Mouse (Mus musculus) lung, postnatal 25 days (tissue): Measurements from ENCODE around the gene Tpk1.

Experiments used
- DNase-seq: peaks from one replicate; pipeline ENCODE4 v3.0.0; 2022; ENCODE audit warnings: low spot score

Tpk1 gene

GRCm38 (mm10) chr6:43435987-43436541, 230.0 kb downstream of the Tpk1 start:
- DNase-seq: no peak

DNA sequence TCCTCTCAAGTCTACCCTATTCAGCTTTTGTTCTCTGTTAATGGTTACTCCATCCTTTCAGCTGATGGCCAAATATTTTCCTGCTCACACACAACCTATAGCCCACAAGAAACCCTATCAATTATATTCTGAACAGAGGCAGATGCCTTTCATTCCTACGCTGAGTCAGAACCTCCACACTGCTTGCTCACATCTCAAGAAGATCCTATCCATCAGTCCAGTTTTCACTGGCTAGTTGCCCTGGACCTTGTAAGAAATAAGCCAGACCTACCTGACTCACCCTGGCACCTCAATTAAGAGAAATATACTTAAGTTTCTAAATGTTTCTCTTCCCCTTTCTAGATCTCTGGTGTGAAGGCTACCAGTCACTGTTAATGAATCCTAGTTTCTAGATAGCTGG, 231.7 kb downstream of the Tpk1 start:
- DNase-seq: no peak

GRCm38 (mm10) chr6:43424978-43425377, 241.1 kb downstream of the Tpk1 start:
- no peak for DNase-seq

DNA sequence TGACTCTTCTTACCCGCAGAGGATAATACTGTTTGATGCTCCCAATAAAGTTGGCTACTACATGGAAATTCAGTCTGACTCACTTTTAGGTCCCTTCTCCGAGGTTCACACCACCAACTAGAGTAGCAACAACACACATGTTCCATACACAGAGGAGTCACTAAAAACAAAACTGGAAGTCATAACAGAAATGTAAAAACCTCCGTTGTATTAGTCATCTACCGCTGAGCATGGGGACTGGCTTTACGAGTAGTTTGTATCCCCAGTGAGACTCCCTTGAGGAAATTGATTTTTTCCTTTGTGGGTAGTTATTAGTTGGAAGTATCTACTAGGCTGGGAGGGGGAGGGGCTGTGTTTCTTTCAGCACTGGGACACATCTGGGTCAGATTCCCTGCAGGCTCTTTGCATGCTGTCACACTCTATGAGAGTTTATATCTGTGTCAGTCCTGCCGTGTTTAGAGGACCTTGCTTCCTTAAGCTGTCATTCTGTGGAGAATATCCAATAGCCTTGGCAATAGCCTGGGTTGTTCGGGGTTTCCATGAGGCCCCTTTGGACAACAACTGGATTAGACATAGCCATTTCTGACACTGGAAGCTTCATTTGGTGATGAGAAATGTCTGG, 245.6 kb downstream of the Tpk1 start:
- no peak for DNase-seq

DNA sequence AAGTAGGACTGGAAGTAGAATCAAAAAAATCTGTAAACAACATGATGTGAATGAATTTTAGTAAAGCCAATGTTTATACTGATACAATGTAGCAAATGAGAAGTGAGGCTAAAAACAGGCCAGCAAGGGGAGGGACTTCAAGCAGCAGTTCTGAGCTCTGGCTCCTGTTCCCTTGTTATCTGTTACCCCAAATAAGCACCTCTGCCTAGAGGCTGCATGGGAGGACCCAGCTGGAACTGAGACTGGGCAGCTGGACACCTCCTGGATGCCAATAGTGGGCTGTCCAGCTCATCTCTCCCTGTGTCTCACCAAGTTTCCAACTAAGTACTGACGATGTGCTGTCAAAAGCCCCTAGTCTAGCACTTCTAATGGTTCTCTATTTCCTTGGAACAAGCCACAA, 257.1 kb downstream of the Tpk1 start:
- DNase-seq: no peak

- no peak for DNase-seq
Measured at GRCm38 (mm10) chr6:43403076-43403475, 263.0 kb downstream of the Tpk1 start.

DNA sequence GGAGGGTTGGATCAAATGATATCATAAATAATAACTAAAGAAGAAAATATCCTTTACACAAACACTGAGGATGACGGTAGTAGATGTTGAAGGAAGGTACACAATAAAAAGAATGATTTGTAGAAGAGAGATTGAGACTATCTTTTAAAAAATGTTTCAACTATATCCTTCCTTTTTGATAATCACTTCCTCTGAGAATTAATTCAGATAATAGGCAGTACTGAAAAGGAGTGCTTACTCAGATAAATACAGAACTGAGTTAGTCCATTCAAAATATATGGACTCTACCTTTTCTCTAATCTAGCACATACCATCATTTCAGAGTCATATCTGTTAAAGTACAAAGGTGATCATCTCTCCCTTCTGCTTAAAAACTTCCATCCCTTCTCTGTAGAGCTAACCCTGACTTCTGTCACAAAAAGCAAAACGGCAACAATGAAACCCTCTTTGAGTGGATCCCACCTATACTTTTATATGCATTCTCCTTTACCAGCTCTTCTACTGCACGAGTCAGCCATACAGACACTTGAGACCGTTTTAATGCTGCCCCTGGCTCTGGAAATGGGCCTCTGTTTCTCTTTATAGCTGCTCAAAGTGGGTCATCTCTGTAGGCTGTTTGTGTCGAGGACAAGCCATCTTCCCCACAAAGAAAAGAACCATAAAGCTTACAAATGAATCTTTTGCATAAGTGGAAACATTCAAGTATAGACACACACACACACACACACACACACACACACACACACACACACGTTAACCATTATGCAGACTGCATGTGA, 263.7 kb downstream of the Tpk1 start:
- no peak for DNase-seq

DNA sequence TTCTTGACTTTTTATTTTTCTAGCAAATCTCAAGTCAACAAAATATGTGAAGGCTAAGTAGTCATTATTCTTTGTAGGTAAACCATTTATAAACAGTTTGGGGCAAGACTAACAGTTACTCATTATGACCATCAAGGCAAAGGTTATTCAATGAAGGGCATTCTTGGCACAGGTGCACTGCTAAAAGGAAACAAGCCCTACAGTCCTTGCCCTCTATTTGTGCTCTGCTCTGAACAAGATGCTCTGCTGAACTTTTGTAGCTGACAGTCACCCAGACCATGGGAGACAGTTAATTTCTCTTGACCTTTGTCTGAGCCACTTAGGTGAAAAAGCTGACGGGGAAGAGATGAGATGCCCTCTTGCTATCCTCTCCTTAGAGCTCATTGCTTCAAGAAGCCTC, 269.7 kb downstream of the Tpk1 start:
- no peak for DNase-seq

DNA sequence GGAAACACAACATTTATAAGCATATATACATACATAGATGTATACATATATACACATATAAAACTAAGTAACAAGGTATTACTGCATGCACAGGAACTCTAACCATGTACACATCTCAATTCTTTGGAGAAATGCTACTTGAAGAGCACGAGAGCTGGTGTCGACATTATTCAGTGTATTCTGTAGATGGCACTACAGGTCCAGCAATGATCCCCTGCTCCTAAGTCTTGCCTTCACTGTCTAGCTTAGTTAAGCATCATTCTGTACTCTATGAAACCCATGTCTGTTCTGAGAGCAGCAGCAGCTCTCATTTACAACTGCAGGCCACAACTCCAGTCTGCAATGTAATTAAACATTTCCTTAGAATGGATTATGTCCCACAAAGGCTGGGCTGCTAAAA, 270.5 kb downstream of the Tpk1 start:
- DNase-seq: no peak

DNA sequence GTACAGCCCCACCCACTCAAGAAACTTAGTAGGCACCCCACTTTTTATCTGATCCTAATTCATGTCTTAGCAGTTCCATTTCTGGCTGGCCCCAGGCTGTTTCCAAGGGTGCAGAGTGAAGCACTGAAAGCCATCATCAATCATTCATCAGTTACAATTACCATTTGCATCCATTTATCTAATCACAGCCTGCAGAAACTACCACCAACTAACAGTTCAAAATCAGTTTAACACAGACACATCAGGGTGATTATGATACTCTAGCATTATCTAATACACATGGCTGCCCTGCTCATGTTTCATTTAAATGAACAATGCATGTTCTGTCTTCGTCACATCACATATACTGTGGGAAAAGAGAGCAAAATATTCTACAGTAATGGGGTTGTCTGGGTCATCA, 274.7 kb downstream of the Tpk1 start:
- DNase-seq: no peak

DNA sequence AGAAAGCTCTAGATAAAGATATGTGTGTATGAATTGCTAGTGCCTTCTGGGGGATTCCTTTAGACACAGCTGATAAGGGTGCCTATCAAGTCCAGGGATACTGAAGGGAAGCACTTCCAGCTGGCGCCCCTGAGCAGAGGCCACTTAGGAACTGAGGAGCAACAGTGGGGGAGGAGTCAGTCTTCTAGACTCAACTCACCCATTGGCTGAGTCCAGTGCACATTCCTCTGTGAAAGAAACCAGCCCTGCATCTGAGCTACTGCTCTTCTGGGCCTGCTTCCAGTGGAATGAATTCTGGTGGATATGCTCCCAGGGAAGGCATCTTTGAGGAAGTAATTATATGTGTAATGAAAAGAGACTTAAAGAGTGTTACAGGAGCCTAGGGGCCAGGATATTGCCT, 278.8 kb downstream of the Tpk1 start:
- DNase-seq: no peak

DNA sequence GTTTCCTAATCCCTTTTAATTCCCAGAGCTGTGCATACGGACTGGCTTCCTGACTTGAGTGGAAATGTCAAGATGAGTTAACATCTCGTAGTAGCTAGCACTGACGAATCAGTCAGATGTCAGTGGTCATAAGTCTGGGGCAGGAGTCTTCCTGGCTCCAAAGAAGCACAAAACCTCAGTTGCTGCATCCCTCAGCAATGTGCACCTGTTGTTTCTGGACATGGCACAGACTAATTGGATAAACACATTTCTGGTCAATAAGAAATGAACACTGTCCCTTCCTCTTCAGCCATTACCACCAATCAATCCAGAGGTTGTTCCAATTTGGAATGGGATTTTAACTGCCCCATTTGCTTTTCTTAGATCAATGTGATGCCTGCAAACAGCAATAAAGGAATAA, 281.2 kb downstream of the Tpk1 start:
- no peak for DNase-seq

DNA sequence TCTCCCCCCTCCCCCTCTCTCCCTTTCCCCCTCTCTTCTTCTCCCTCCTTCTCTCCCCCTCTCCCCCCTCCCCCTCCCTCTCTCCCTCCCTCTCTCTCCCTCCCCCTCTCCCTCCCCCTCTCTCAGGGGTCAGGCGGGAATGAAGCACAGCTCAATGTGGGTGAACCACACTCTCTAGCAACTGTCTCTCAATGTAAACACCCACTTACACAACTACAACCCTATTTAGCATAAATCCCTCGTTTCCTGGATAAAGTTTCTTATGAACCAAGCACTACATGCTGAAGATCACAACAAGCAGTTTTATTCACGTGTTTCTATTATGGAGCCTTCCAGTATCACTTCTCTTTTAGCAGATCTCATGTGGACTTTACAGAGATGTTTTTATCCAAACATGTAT, 281.8 kb downstream of the Tpk1 start:
- no peak for DNase-seq

- DNase-seq: no peak
Measured at GRCm38 (mm10) chr6:43382750-43383149, 283.3 kb downstream of the Tpk1 start.

DNA sequence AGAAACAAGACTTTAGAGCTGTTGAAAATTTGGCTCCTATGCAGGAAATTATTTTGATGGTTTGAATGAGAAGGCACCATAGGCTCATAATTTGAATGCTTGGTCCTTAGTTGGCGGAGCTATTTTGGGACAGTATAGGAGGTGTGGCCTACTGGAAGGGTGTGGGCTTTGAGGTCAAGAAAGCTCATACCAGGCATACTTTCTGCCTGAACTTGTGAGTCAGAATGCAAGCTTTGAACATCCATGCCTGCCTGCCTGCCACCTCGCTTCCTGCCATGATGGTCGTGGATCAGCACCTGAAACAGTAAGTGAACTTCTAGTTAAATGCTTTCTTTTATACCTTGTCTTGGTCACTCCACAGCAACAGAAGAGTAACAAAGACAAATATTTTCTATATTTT, 283.8 kb downstream of the Tpk1 start:
- DNase-seq: no peak

GRCm38 (mm10) chr6:43373206-43373605, 292.9 kb downstream of the Tpk1 start:
- DNase-seq: no peak

- DNase-seq: no peak
Measured at GRCm38 (mm10) chr6:43367434-43367945, 298.6 kb downstream of the Tpk1 start.

DNA sequence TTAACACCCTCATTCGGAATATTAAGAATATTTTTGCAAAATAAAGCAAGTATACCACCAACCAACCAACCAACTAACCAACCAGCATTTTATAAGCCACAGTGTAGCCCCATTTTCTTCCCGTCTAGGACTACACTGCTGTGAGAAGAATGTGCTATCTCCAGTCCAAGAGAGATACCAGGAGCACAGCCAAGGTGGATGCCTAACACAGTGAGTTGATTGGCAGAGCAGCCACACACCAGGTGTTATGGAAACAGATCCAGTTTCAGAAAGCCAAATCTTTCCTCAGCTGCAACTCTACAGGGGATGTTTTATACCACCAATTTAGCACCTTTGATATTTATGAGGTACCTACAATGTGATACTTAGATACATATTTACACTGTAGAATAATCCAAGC, 299.1 kb downstream of the Tpk1 start:
- no peak for DNase-seq

DNA sequence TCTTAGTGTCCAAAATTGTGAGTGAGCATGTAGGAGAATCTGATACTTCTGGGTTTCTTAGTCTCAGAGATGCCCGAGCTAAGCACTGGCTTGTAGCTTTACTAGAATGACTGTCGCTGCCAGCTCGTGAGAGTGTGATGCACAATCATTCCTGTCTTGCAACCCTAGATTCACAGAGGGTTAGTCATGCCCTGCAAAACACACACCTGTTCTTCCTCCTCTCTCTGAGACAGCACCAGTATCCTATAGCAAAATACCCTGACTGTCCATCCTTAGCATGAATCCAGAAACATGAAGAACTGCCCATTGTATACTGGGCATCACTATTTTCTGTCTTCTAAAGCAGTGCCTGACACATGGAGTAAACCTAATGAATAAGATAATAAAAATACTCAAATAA, 302.2 kb downstream of the Tpk1 start:
- no peak for DNase-seq

- no peak for DNase-seq
Measured at GRCm38 (mm10) chr6:43363291-43363820, 302.7 kb downstream of the Tpk1 start.

- no peak for DNase-seq
Measured at GRCm38 (mm10) chr6:43361248-43361647, 304.8 kb downstream of the Tpk1 start.

- DNase-seq: no peak
Measured at GRCm38 (mm10) chr6:43360214-43360613, 305.9 kb downstream of the Tpk1 start.

- DNase-seq: no peak
Measured at GRCm38 (mm10) chr6:43354562-43355241, 311.4 kb downstream of the Tpk1 start.
